ENCODE assay signal across 17 mouse cellular contexts in genomic region chr10:17656872-17657482, GRCm38 (mm10).
DNase-seq lines count a peak whose midpoint lies in the region; ATAC-seq lines count a peak whose summit lies in the region.
"Had no signal": no experiment of that assay in that cellular context is flagged by ENCODE, and none has a peak within 500 bp of the region (broad histone marks: within the 10 kb centered on the region; RNA-seq: fewer than 3 reads in every experiment).

No protein-coding gene starts in this region.

- peaks cover 24% of the 10 kb centered on the region for H3K4me1 ChIP-seq in heart, embryonic 15.5 days (replicated peaks)
- peaks cover 10% of the 10 kb centered on the region for H3K4me1 ChIP-seq in lung, embryonic 16.5 days (replicated peaks; ENCODE audit: control insufficient read depth, insufficient read depth, low read length)

- H3K4me3 ChIP-seq in heart, embryonic 15.5 days, result no peak overlapping the region
- H3K4me3 ChIP-seq in lung, embryonic 16.5 days (ENCODE audit: low read length), result no peak overlapping the region
- H3K4me3 ChIP-seq: forebrain, embryonic 13.5 days; midbrain, embryonic 12.5 days; neural tube, embryonic 13.5 days had no signal

- H3K36me3 ChIP-seq in heart, embryonic 15.5 days, result no peaks in the 10 kb centered on the region
- H3K36me3 ChIP-seq in lung, embryonic 16.5 days (ENCODE audit: control insufficient read depth, insufficient read depth, low read length), result no peaks in the 10 kb centered on the region
- H3K36me3 ChIP-seq: midbrain, embryonic 12.5 days; neural tube, embryonic 13.5 days had no signal

- no peaks in the 10 kb centered on the region for H3K27me3 ChIP-seq in heart, embryonic 15.5 days
- H3K27me3 ChIP-seq in lung, embryonic 16.5 days (ENCODE audit: control insufficient read depth, insufficient read depth, low read depth, low read length), result no peaks in the 10 kb centered on the region
- H3K27me3 ChIP-seq: forebrain, embryonic 13.5 days; midbrain, embryonic 12.5 days had no signal

- H3K9ac ChIP-seq in heart, embryonic 15.5 days, result no peak overlapping the region
- H3K9ac ChIP-seq in lung, embryonic 16.5 days (ENCODE audit: low read length), result no peak overlapping the region
- H3K9ac ChIP-seq: forebrain, embryonic 13.5 days; liver, embryonic 14.5 days; midbrain, embryonic 12.5 days; neural tube, embryonic 13.5 days had no signal

- no peak for ATAC-seq in heart, embryonic 15.5 days (replicated peaks; ENCODE audit: insufficient number of reproducible peaks, insufficient read depth, low FRiP score, low read depth)
- ATAC-seq in lung, embryonic 16.5 days (ENCODE audit: low read depth), result peak; percentile 60; the same call in 1 of the 2 replicates
- ATAC-seq: CD4-positive, CD25-positive, alpha-beta regulatory T cell, adult 4 months had no signal

- H3K27ac ChIP-seq in heart, embryonic 15.5 days, result no peak overlapping the region
- H3K27ac ChIP-seq in lung, embryonic 16.5 days (ENCODE audit: low read length), result peak overlapping the region; percentile 15; the same call in 1 of the 2 replicates
- H3K27ac ChIP-seq: forebrain, embryonic 13.5 days; liver, embryonic 14.5 days; midbrain, embryonic 12.5 days; neural tube, embryonic 13.5 days had no signal

- intact Hi-C loops in heart, postnatal 10 days (cut with DNase I), result no loop called here

- H3K9me3 ChIP-seq in heart, embryonic 15.5 days (replicated peaks), result no peaks in the 10 kb centered on the region
- no peaks in the 10 kb centered on the region for H3K9me3 ChIP-seq in lung, embryonic 16.5 days (ENCODE audit: control insufficient read depth, low read length)
- H3K9me3 ChIP-seq: forebrain, embryonic 13.5 days; midbrain, embryonic 12.5 days; neural tube, embryonic 13.5 days had no signal

- DNase-seq in heart, postnatal 10 days, result no peak
- DNase-seq in lung, adult 18-20 months, result no peak
- DNase-seq in embryo, embryonic 9.5 days (ENCODE audit: extremely low spot score), result peak; percentile 37
- peak; percentile 40 for DNase-seq in thymus, postnatal 14 days
- no peak for DNase-seq in ovary, adult 18-20 months (ENCODE audit: low spot score)
- no peak for DNase-seq in layer of hippocampus, postnatal 10 days (ENCODE audit: low spot score in 2 of 2)
- DNase-seq: cerebellum, adult 2 months; heart, postnatal 4 days; kidney, adult 2 months; layer of hippocampus, adult 9-11 months had no signal

- WGBS in heart, embryonic 15.5 days, result 29% methylated on average over 8 of the region's 8 CpGs
- WGBS in lung, embryonic 16.5 days, result 21% methylated on average over 8 of the region's 8 CpGs

- H3K4me2 ChIP-seq in heart, embryonic 15.5 days, result peak overlapping the region; percentile 39
- peak overlapping the region; percentile 5; the same call in 1 of the 2 replicates for H3K4me2 ChIP-seq in lung, embryonic 16.5 days (ENCODE audit: low read depth, low read length)
- H3K4me2 ChIP-seq: forebrain, embryonic 13.5 days; midbrain, embryonic 12.5 days; neural tube, embryonic 13.5 days had no signal

Comparison
In these comparisons a context has a peak if more than half of its experiments do, and no peak if none do; other contexts are left out.
1. DNase-seq: peak in embryo, embryonic 9.5 days (single experiment) and thymus, postnatal 14 days (single experiment); none in heart, postnatal 10 days (0 of 2), lung, adult 18-20 months (0 of 2), ovary, adult 18-20 months (single experiment) and layer of hippocampus, postnatal 10 days (0 of 2).